Mouse (Mus musculus) left cerebral cortex, adult 18-20 months (tissue): ENCODE measurements around the gene Olfr605. TPM values are rescaled to one million over a fixed set of nuclear protein-coding genes. Genes with fewer than 3 reads are reported as not detected.
"Not testable (repeated sequence)": the region's sequence is repeated elsewhere in the genome, so short reads cannot be mapped to it uniquely, and the experiment has no call there.

Experiments used
- DNase-seq, 2 experiments: peaks; one replicate each; pipeline ENCODE4 v3.0.0; 2021 to 2022; ENCODE audit warnings: low spot score in 2 of 2, mixed read lengths in 1 of 2
- long read RNA-seq, 2 experiments: library from polyadenylated mRNA; stranded (forward); transcript quantifications; one replicate each; pipeline ENCODE4 v2.0.0; 2021
- microRNA-seq, 2 experiments: library from miRNA; unstranded; fragments of <30 nt; microRNA quantifications; one replicate each; pipeline ENCODE4 v1.2.0; 2021
- total RNA-seq, 2 experiments: library from RNA; stranded (reverse); gene quantifications; 2 replicates each; pipeline ENCODE4 v1.2.3; 2021

Gene Olfr605
- not detected for total RNA-seq
- long read RNA-seq, experiment 1 = 0 reads
- long read RNA-seq, experiment 2 = 0 reads

DNA sequence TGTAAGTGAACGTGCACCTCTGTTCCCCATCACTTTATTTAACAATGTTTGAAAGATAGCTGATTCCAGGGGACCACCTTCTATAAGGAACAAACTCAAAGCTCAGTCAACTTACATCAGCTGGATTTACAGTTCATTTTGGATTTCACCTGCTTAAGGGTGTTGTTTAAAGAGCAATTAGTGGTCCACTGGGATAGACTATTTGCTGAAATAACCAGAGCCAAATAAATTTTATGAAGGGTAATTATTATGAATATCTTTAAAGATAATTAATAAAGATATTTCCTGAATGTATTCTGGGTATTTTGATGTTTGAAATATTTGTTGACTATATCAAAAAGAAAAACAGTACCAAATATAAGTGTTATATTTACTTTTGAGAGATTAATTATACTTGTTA is at the start of gene Olfr605:
TSS of gene Olfr605 (minus strand) at position 101 of the 400 bp plus-strand sequence.
- no peak for DNase-seq

DNA sequence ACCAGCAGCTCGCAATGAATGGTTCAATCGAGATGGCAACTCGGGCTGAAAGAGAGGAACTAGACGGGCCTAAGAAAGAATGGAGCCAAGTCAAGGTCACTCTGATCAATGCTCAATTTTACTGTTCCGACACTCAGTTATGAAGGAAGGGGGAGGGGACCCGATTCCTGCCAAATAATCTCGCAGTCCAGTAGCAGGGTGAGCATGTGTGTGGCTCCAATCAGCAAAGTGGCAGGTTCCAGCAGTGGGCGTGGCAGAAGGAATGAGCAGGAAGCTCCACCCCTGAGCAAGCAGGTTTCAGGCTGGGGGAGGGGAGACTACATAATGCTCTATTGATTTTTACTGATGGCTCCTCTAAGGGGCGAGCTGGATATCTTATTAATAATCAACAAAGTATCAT is 31.9 kb upstream of the Olfr605 start:
- not testable (repeated sequence) for DNase-seq

DNA sequence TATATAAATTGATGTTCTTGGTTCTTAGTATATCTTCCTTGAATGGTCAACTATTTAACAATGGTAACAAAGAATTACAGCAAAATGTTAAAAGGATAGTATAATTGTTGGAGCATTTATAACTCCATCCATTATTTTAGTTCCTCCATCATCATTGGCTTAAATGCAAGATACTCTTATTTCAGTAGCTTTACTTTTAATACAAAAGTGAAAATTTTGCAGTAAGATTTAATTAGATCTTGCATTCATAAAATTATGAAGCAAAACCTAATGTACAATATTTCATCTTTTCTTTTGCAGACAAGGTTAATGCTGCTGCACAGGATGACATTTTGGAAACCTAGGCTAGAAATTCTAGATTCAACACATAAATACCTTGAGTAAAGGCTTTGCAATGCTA is 24.3 kb upstream of the Olfr605 start, which contains the start of gene Olfr608:
TSS of gene Olfr608 (plus strand) at position 301 of the 400 bp plus-strand sequence.
- DNase-seq = no peak

DNA sequence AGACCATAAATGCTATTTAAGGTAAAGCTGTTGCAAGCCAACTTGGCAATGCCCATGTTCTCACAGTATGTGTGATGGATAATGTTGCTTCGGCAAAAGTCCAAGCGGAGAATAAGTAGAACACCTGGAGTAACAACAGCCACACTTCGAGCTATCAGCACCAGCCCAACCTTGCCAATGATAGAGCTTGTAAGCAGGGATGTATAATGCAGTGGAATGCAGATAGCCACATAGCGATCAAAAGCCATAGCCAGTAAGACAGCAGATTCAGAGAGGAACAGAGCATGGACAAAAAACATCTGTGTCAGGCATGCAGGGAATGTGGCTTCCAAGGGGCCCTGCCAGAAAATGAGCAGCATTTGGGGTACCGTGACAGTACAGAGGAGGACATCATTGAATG is 15.4 kb upstream of the Olfr605 start:
- DNase-seq = no peak

DNA sequence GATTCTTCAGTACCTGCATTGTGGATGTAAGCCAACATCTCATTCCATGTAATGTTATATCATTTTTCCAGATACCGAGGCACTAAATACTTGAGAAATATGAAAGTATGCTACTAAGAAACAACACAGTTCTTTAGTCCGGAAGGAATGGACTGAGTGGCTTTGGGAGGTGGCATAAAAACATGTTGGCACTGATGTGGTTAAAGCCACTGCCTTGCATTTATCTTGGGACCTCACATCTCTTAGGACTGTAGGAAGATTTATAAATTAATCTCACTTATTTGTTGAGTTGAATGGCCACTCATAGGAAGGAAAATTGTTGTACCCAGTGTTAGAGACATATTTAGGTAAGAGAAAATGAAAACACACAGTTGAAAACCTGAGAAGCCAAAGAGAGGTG is 3.5 kb upstream of the Olfr605 start, which contains the start of gene Olfr606:
TSS of gene Olfr606 (plus strand) at position 301 of the 400 bp plus-strand sequence.
- no peak for DNase-seq

DNA sequence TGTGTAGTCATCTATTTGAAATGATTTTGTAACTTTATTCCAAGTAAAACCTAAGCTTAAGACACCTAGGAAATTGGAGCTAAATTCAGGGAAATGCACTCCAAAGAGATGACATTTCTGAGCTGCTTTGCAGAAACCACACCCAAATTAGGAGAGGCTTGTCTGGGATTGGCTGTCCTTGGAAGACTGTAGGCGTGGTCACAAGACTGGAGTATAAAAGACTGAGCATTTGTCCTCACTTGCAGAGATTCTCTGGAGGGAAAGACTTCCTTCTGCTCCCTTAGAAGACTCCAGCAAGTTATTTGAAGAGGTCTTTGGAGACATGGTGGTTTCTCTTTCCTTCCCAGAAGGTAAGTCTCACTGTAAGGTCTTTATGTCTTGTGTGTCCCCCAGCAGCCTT is 30.5 kb downstream of the Olfr605 start, which contains the start of gene Usp17lc:
TSS of gene Usp17lc (plus strand) at position 301 of the 400 bp plus-strand sequence.
- DNase-seq = not testable (repeated sequence)

DNA sequence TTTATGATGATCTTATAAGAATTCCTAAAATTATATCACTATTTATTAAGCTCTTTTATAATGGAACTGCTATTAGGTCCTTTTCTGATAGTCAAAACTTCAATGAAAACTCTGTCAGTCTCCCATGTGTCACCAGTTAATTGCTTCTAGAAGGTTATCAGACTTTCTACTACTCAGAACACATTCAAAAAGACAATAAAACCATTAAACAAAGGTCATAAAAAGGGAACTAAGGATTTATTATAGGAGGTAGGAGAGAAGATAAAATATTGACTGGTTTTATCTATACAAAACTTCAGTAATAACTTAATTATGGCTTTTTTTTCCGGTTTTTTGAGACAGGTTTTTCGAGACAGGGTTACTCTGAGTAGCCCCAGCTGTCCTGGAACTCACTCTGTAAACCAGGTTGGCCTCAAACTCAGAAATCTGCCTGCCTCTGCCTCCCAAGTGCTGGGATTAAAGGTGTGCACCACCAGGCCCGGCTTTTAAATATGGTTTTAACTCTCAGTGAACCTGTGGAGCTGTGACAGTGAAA is 38.7 kb downstream of the Olfr605 start:
- not testable (repeated sequence) for DNase-seq

DNA sequence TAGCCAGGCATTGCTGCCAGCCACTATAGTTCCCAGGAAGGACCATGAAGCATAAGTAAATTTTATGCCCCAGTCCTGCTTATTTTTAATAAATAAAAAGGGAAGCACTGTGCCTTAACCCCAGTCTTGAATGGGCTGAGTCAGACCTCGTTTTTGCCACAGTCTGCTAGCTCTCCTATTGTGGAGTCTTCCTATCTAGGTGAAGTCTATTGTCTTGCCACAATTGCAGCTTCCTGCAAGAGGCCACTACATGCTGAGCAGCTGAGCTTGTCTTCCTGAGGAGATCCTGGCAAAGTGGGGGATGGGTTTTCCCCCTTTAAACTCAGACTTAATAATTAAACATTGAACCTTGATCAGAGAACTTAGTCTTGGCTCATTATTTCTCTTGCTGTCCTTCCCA is 46.3 kb downstream of the Olfr605 start:
- DNase-seq = no peak

DNA sequence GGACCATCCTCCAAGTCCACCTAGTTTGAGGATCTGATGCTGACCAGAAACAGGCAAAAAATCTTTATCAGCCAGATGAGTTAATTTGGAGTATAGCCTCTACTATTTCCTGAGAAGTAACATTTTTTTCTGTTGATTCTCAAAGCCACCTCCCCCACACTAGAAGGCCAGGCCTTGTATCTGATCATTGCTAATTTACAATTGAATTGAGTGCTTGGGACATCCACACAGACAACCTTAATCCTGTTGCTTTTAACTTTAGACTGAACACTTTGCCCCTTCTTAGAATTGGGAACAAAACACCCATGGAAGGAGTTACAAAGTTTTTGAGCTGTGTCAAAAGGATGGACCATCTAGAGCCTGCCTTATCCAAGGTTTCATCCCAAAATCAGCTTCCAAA is 47.5 kb downstream of the Olfr605 start:
- DNase-seq = no peak

Small RNA genes lying within 50 kb of the gene (microRNA-seq; reads per million reads assigned to microRNA genes)
- 0 reads per million in 2 experiments for gene Gm25774

Other genes with a start within 250 kb of the Olfr605 start
- not detected for gene Olfr593, start 233.6 kb downstream of the Olfr605 start, total RNA-seq
- gene Olfr594, start 228.4 kb downstream of the Olfr605 start, total RNA-seq = not detected
- not detected for gene Usp17ld, start 192.9 kb downstream of the Olfr605 start, total RNA-seq
- gene Olfr596, start 139.8 kb downstream of the Olfr605 start, total RNA-seq = not detected
- gene Olfr597, start 129.1 kb downstream of the Olfr605 start, total RNA-seq = not detected
- gene Olfr598, start 121.9 kb downstream of the Olfr605 start, total RNA-seq = not detected
- not detected for gene Olfr599, start 109.5 kb downstream of the Olfr605 start, total RNA-seq
- not detected for gene Olfr600, start 95.8 kb downstream of the Olfr605 start, total RNA-seq
- not detected for gene Olfr601, start 82.8 kb downstream of the Olfr605 start, total RNA-seq
- not detected for gene Olfr603, start 59.3 kb downstream of the Olfr605 start, total RNA-seq
- gene Usp17lc, start 30.4 kb downstream of the Olfr605 start, total RNA-seq = not detected
- not detected for gene Olfr606, start 3.6 kb upstream of the Olfr605 start, total RNA-seq
- gene Olfr607, start 18.7 kb upstream of the Olfr605 start, total RNA-seq = not detected
- not detected for gene Olfr608, start 24.4 kb upstream of the Olfr605 start, total RNA-seq
- gene Olfr609, start 52.6 kb upstream of the Olfr605 start, total RNA-seq = not detected
- not detected for gene Olfr610, start 66.7 kb upstream of the Olfr605 start, total RNA-seq
- gene Olfr611, start 75.4 kb upstream of the Olfr605 start, total RNA-seq = not detected
- not detected for gene Olfr612, start 97.3 kb upstream of the Olfr605 start, total RNA-seq
- not detected for gene Olfr613, start 102.6 kb upstream of the Olfr605 start, total RNA-seq
- gene Olfr615, start 110.6 kb upstream of the Olfr605 start, total RNA-seq = not detected
- gene Olfr616, start 123.7 kb upstream of the Olfr605 start, total RNA-seq = not detected
- not detected for gene Olfr617, start 127.6 kb upstream of the Olfr605 start, total RNA-seq
- not detected for gene Olfr618, start 144.7 kb upstream of the Olfr605 start, total RNA-seq
- gene Olfr619, start 155.1 kb upstream of the Olfr605 start, total RNA-seq = not detected
- gene Olfr620, start 167.1 kb upstream of the Olfr605 start, total RNA-seq = not detected
- not detected for gene Olfr622, start 197.3 kb upstream of the Olfr605 start, total RNA-seq
- gene Olfr623, start 218.3 kb upstream of the Olfr605 start, total RNA-seq = not detected
- gene Olfr624, start 225.8 kb upstream of the Olfr605 start, total RNA-seq = under 1 TPM in 1 of 2 experiments, not detected in 1; 0.07 TPM
- not detected for gene Olfr625-ps1, start 237.3 kb upstream of the Olfr605 start, total RNA-seq